Mouse (Mus musculus) spleen, postnatal 0 days (tissue): ENCODE measurements around the gene Ptprq. TPM values are rescaled to one million over a fixed set of nuclear protein-coding genes. Genes with fewer than 3 reads are reported as not detected.

Experiments used
- polyA plus RNA-seq: library from polyadenylated mRNA; unstranded; fragments of >200 nt; fragmentation: Nextera tagmentation; extraction: Ambion mirVana; gene quantifications from 2 replicates; pipeline ENCODE4 v1.2.1, GENCODE M21; 2015

Ptprq gene
- polyA plus RNA-seq: not detected in 2 replicates

DNA sequence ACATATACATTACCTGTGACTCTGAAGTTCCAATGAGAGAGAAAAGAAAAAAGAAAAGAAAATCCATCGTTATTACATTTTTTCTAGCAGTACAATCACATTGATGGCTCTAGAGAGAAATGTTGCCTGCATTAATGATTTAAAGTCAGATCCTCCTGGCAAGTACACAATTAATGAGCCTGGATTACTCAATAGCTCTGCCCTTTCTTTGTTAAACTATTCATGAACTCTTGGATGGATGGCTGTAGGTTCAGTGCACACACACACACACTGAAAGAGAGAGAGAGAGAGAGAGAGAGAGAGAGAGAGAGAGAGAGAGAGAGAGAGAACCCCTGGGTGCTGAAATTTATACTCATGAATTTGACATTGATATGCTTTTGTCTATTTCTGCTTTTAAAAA, at the start of gene Ptprq:
Ptprq (minus strand) TSS at position 246 of the 400 bp plus-strand sequence.

DNA sequence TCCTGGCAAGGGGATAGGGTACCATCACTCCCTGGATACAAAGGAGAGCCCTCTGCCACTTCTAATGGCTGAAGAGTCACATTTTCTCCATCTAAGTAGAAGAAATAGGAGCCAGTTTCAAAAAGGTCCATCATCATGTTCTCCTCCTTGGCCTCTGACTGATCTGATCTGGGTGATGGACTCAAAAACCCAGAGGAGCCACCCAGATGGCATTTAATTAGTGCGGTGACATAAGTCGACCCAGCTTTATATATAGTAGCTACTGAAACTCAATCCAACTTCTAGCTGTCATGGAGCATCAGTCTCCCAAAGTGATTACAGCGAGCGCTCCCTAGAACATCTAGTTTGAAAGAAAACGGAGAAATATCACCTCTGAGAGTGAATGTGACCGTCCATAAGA, 225.3 kb downstream of the Ptprq start, which contains the start of gene Myf6:
Myf6 (minus strand) TSS at position 170 of the 400 bp plus-strand sequence.

DNA sequence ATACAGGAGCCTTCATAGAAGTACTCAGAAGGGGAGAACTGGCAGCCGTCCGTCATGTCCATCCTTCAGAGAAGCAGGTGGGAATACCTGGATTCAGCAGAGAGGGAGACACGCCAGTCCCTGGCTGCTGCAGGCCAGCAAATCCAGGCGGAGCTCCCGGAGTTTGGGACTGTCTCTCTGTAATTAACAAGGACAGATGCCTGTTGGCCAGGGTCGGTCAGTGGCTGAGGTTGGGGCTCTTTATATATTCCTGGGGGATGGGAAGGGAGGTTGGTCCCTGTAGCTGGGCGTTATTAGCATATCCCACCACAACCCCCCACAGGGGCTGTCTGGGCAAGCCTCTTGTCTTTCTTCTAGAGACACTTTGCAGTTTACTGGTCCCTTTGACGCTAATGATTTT, 234.0 kb downstream of the Ptprq start, which contains the start of gene Myf5:
Myf5 (minus strand) TSS at position 265 of the 400 bp plus-strand sequence.

Other genes starting within 250 kb of the Ptprq start
- 0.06 TPM in 1 of 2 replicates, not detected in the other for gene Myf5, start 233.9 kb downstream of the Ptprq start, polyA plus RNA-seq
- gene Myf6, start 225.3 kb downstream of the Ptprq start, polyA plus RNA-seq: 0.13 TPM in 1 of 2 replicates, not detected in the other
- gene Otogl, start 192.1 kb upstream of the Ptprq start, polyA plus RNA-seq: 0.01 and 0.02 TPM in 2 replicates